Mouse (Mus musculus) thymus, adult 2 months (tissue): Measurements from ENCODE around the gene Rnf128.

Source experiments
- CTCF ChIP-seq: fragments of 200-500 bp; IDR thresholded peaks from 2 replicates; pipeline ENCODE4 v1.5.1; 2012; ENCODE audit warnings: mild to moderate bottlenecking, control low read depth, low read length, moderate library complexity, borderline replicate concordance; ENCODE audit not compliant: control insufficient read depth, poor library complexity, insufficient read depth; ENCODE audit errors: extremely low read depth
- POLR2A ChIP-seq: fragments of 200-500 bp; IDR thresholded peaks from 2 replicates; pipeline ENCODE4 v1.6.1; 2012; ENCODE audit warnings: mild to moderate bottlenecking, low read length, control low read depth, moderate library complexity; ENCODE audit not compliant: control insufficient read depth, poor library complexity, insufficient read depth; ENCODE audit errors: extremely low read depth

DNA sequence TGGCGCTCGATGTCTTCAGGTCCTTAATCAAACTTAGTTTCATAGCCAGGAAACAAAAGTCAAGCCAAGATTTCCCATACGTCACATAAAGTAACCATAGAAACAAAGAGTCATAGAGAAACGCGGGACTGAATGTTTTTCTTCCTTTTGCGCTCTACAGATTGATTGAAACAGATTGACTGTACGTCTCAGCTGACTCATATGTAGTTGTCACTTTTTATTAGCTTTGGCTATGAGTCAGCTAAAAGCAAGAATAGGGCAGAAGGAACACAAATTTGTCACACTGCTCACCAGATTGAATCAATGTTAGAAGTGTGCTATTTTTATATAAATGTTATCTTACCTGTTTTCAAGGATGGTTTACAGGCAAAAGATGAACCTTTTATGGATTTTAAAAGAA lies 19.4 kb upstream of the Rnf128 start:
- no peak for TF ChIP-seq POLR2A
- TF ChIP-seq CTCF: no peak
